Mouse (Mus musculus) E14TG2a.4 (cell line): ENCODE data around the gene Rbm25.

Experiments
- CTCF ChIP-seq: conservative IDR thresholded peaks from 2 replicates; pipeline ENCODE4 v1.5.1; 2014; ENCODE audit warnings: low read length
- NANOG ChIP-seq: IDR thresholded peaks from 2 replicates; pipeline ENCODE4 v1.6.1; 2014; ENCODE audit warnings: borderline replicate concordance, low read length, mixed read lengths
- POU5F1 ChIP-seq: IDR thresholded peaks from 2 replicates; pipeline ENCODE4 v1.6.1; 2014; ENCODE audit warnings: low read length, borderline replicate concordance

- TF ChIP-seq CTCF (no peak), NANOG (no peak), POU5F1 (no peak)
Observed at GRCm38 (mm10) chr12:83582747-83583146, 48.3 kb upstream of the Rbm25 start.
